Mouse (Mus musculus) hindbrain, embryonic 14.5 days (tissue): ENCODE measurements at regions not wholly inside any gene's neighbourhood (a gene's known extent, or its start where the extent isn't known, plus 50 kb on each side); places are given as distances from the start of the nearest gene placed in this dataset.

ENCODE experiments used
- ATAC-seq: fragments of 200-750 bp; cut with Nextera tagmentation; 2 replicates; pipeline ENCODE4 v1.8.0; 2017; ENCODE audit warnings: moderate number of reproducible peaks, mild to moderate bottlenecking, moderate TSS enrichment, moderate library complexity; ENCODE audit not compliant: low FRiP score
- DNase-seq: peaks from one replicate; pipeline ENCODE4 v3.0.0-alpha.2; 2015; ENCODE audit warnings: low spot score
- H3K27ac ChIP-seq: fragments of 300-500 bp; sonication (generic); 2 replicates; pipeline ENCODE4 v1.5.1; 2014; ENCODE audit warnings: mild to moderate bottlenecking, moderate library complexity
- H3K27me3 ChIP-seq: fragments of 300-500 bp; sonication (generic); 2 replicates; pipeline ENCODE4 v1.6.1; 2014; ENCODE audit warnings: mild to moderate bottlenecking, low read length, mixed read lengths; ENCODE audit not compliant: control insufficient read depth, insufficient read depth
- H3K36me3 ChIP-seq: fragments of 300-500 bp; sonication (generic); replicated peaks from 2 replicates; pipeline ENCODE4 v1.6.1; 2014; ENCODE audit not compliant: control insufficient read depth, insufficient read depth
- H3K4me1 ChIP-seq: fragments of 300-500 bp; sonication (generic); replicated peaks from 2 replicates; pipeline ENCODE4 v1.6.1; 2014; ENCODE audit warnings: antibody characterized with exemption, low read length, mixed read lengths; ENCODE audit not compliant: control insufficient read depth, insufficient read depth
- H3K4me2 ChIP-seq: fragments of 300-500 bp; sonication (generic); replicated peaks from 2 replicates; pipeline ENCODE4 v1.6.1; 2014; ENCODE audit warnings: mild to moderate bottlenecking, moderate library complexity
- H3K4me3 ChIP-seq: fragments of 300-500 bp; sonication (generic); replicated peaks from 2 replicates; pipeline ENCODE4 v1.5.1; 2014; ENCODE audit warnings: mild to moderate bottlenecking, low read length
- H3K9ac ChIP-seq: fragments of 300-500 bp; sonication (generic); 2 replicates; pipeline ENCODE4 v1.6.1; 2014
- H3K9me3 ChIP-seq: fragments of 300-500 bp; sonication (generic); 2 replicates; pipeline ENCODE4 v1.6.1; 2016; ENCODE audit warnings: low read length; ENCODE audit not compliant: control insufficient read depth
- WGBS: fragments of 180-500 bp; shearing (Covaris S2); extraction: QIAGEN DNeasy Blood & Tissue Kit; methylation state at CpG from one replicate; pipeline ENCODE4 v1.1.7; 2014; 5-methylcytosine and 5-hydroxymethylcytosine counted together

DNA sequence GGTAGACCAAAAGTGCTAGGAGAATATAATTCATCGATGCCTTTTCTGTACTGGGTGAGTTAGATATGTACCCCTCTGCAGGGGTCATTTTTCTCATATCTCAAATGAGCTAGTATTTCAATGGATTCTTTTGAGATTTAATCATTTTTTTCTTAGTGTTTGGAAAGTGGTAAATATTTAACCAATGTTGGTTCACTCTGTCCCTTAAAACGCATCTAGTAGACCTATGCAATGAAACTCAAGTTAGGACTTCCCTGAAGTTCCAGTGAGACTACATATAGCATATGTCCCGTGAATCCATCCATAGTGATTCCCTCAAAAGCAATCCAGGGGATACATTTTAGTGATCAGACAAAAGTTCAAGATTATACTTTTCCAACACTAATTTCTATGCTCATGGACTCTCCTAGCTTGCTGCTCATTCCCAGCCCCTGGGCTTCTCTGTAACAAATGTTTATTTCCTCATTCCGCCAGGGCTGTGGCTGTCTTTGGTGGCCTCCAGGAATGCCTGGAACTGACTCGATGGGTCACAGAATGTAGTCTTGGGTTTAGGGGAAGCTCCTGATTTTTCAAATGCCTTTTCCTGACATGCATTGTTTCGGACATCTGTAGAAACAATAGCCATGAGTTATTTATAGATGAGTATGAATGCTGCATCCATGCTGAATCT is 74.4 kb upstream of the Slco3a1 start:
- WGBS, result 84% methylated on average over 6 of the region's 6 CpGs
- H3K36me3 ChIP-seq, result no peaks in the 10 kb centered on the region
- H3K4me2 ChIP-seq, result no peak overlapping the region
- H3K27me3 ChIP-seq, result no peaks in the 10 kb centered on the region
- H3K9me3 ChIP-seq, result no peaks in the 10 kb centered on the region
- no peak overlapping the region for H3K9ac ChIP-seq
- no peaks in the 10 kb centered on the region for H3K4me1 ChIP-seq
- ATAC-seq (no peak), DNase-seq (no peak)
- H3K4me3 ChIP-seq, result no peak overlapping the region
- H3K27ac ChIP-seq, result no peak overlapping the region
